Mouse (Mus musculus): ENCODE results near the gene Trcg1. TPM values are rescaled to one million over a fixed set of nuclear protein-coding genes. Genes with fewer than 3 reads are reported as not detected.

Gene Trcg1
- total and polyA plus RNA-seq, 3 experiments, result not detected

- no peak for TF ChIP-seq USF2 (IDR thresholded peaks at IDR 0.05; ENCODE audit: borderline replicate concordance in 1 of 2, insufficient read depth in 1 of 2, low read depth in 1 of 2, low read length in 2 of 2)
- TF ChIP-seq E2F4 (IDR thresholded peaks at IDR 0.05; ENCODE audit: borderline replicate concordance, low read depth, low read length), result no peak
- 0 out of 2 replicates have a peak, but pooled peaks have one; percentile 30 for TF ChIP-seq SIN3A (IDR thresholded peaks at IDR 0.05; ENCODE audit: low read length)
- TF ChIP-seq MXI1 (IDR thresholded peaks at IDR 0.05; ENCODE audit: low read depth, low read length), result no peak
- TF ChIP-seq GABPA (IDR thresholded peaks at IDR 0.05; ENCODE audit: low read depth, low read length), result no peak
- TF ChIP-seq USF1 (IDR thresholded peaks at IDR 0.05; ENCODE audit: low read depth, low read length), result no peak
- TF ChIP-seq JUND (IDR thresholded peaks at IDR 0.05; ENCODE audit: low read depth, low read length), result no peak
- no peak for TF ChIP-seq NRF1 (IDR thresholded peaks at IDR 0.05; ENCODE audit: insufficient read depth, low read depth, low read length, poor library complexity, severe bottlenecking)
- no peak for TF ChIP-seq MEF2A (IDR thresholded peaks at IDR 0.05; ENCODE audit: extremely low read depth, insufficient replicate concordance, low read depth, low read length, poor library complexity, severe bottlenecking)
Observed at GRCm38 (mm10) chr9:57220356-57220755, 16.0 kb upstream of the Trcg1 start (continued).

GRCm38 (mm10) chr9:57223341-57223740, 13.0 kb upstream of the Trcg1 start:
- no peak for DNase-seq (ENCODE audit: low read depth, low spot score)

GRCm38 (mm10) chr9:57225780-57226627, 10.4 kb upstream of the Trcg1 start:
- peaks cover 0 to 42% of the 10 kb centered on the region in 2 experiments; a peak in 2 of 4 replicates for H3K36me3 ChIP-seq (ENCODE audit: control insufficient read depth in 1 of 2, insufficient read depth in 2 of 2, low read length in 2 of 2)
- no peaks in the 10 kb centered on the region for H3K27me3 ChIP-seq (ENCODE audit: control insufficient read depth in 1 of 2, insufficient read depth in 2 of 2, low read length in 2 of 2)
- peak overlapping the region; percentile 62 for H3K9ac ChIP-seq (ENCODE audit: control insufficient read depth, low read depth, low read length, poor library complexity, severe bottlenecking)
- peak overlapping the region; percentile 25 to 33 for H3K4me3 ChIP-seq (ENCODE audit: control insufficient read depth in 1 of 2, insufficient read depth in 1 of 2, low read depth in 2 of 2, low read length in 2 of 2)
- no peaks in the 10 kb centered on the region for H3K9me3 ChIP-seq (replicated peaks; ENCODE audit: insufficient read depth, low read length)
- H3K4me1 ChIP-seq (ENCODE audit: control insufficient read depth in 1 of 2, insufficient read depth in 2 of 2, low read length in 2 of 2), result peaks cover 26 to 46% of the 10 kb centered on the region in 2 experiments
- H3K27ac ChIP-seq (ENCODE audit: control insufficient read depth, low read depth, low read length), result peak overlapping the region; percentile 96
- peak; percentile 98 for DNase-seq (ENCODE audit: low read depth, low spot score)
- H3K79me2 ChIP-seq (ENCODE audit: control insufficient read depth, insufficient read depth, low read length, poor library complexity), result no peaks in the 10 kb centered on the region
- no peak for TF ChIP-seq SMC3 (IDR thresholded peaks at IDR 0.05; ENCODE audit: low read depth, low read length)
- no peak for TF ChIP-seq MXI1 (IDR thresholded peaks at IDR 0.05; ENCODE audit: low read depth, low read length)
- peak; percentile 93 for TF ChIP-seq POLR2AphosphoS2 (IDR thresholded peaks at IDR 0.05; ENCODE audit: low read length)
- peak; percentile 87 for TF ChIP-seq MYC (IDR thresholded peaks at IDR 0.05; ENCODE audit: low read depth, low read length)
- no peak; the same call in 1 of the 2 replicates for TF ChIP-seq USF1 (IDR thresholded peaks at IDR 0.05; ENCODE audit: low read depth, low read length)
- TF ChIP-seq ELF1 (IDR thresholded peaks at IDR 0.05; ENCODE audit: low read depth, low read length), result no peak
- peak; percentile 16; the same call in 1 of the 2 replicates for TF ChIP-seq BHLHE40 (IDR thresholded peaks at IDR 0.05; ENCODE audit: borderline replicate concordance, low read depth, low read length)
- TF ChIP-seq ZMIZ1 (IDR thresholded peaks at IDR 0.05; ENCODE audit: low read depth, low read length), result 0 out of 2 replicates have a peak, but pooled peaks have one; percentile 19
- peak; percentile 12; the same call in 1 of the 2 replicates for TF ChIP-seq CHD2 (IDR thresholded peaks at IDR 0.05; ENCODE audit: low read length)
- TF ChIP-seq MYB (IDR thresholded peaks at IDR 0.05; ENCODE audit: low read depth, low read length), result peak; percentile 100
- peak; percentile 97 for TF ChIP-seq TAL1 (IDR thresholded peaks at IDR 0.05; ENCODE audit: low read length)
- TF ChIP-seq MAX (IDR thresholded peaks at IDR 0.05; ENCODE audit: low read length), result peak; percentile 16; the same call in 1 of the 2 replicates
- peak; percentile 61; the same call in 1 of the 2 replicates for TF ChIP-seq HCFC1 (IDR thresholded peaks at IDR 0.05; ENCODE audit: low read depth, low read length)
- peak; percentile 11 for TF ChIP-seq RCOR1 (IDR thresholded peaks at IDR 0.05; ENCODE audit: low read depth, low read length)
- TF ChIP-seq GATA1 (IDR thresholded peaks at IDR 0.05; ENCODE audit: low read depth, low read length), result peak; percentile 99
- TF ChIP-seq USF2 (IDR thresholded peaks at IDR 0.05; ENCODE audit: borderline replicate concordance in 1 of 2, insufficient read depth in 1 of 2, low read depth in 1 of 2, low read length in 2 of 2), result no peak
- TF ChIP-seq NRF1 (IDR thresholded peaks at IDR 0.05; ENCODE audit: insufficient read depth, low read depth, low read length, poor library complexity, severe bottlenecking), result no peak
- peak; percentile 82 for TF ChIP-seq JUND (IDR thresholded peaks at IDR 0.05; ENCODE audit: low read depth, low read length)

More at GRCm38 (mm10) chr9:57223341-57223740, 13.0 kb upstream of the Trcg1 start:
- Histone ChIP-seq H3K4me3 (ENCODE audit: control insufficient read depth in 1 of 2, insufficient read depth in 1 of 2, low read depth in 2 of 2, low read length in 2 of 2) (no peak overlapping the region), H3K36me3 (ENCODE audit: control insufficient read depth in 1 of 2, insufficient read depth in 2 of 2, low read length in 2 of 2) (peaks cover 0 to 28% of the 10 kb centered on the region in 2 experiments; a peak in 2 of 4 replicates), H3K4me1 (ENCODE audit: control insufficient read depth in 1 of 2, insufficient read depth in 2 of 2, low read length in 2 of 2) (peaks cover 16 to 33% of the 10 kb centered on the region in 2 experiments), H3K9me3 (replicated peaks; ENCODE audit: insufficient read depth, low read length) (no peaks in the 10 kb centered on the region), H3K27ac (ENCODE audit: control insufficient read depth, low read depth, low read length) (no peak overlapping the region), H3K79me2 (ENCODE audit: control insufficient read depth, insufficient read depth, low read length, poor library complexity) (no peaks in the 10 kb centered on the region), H3K9ac (ENCODE audit: control insufficient read depth, low read depth, low read length, poor library complexity, severe bottlenecking) (no peak overlapping the region), H3K27me3 (ENCODE audit: control insufficient read depth in 1 of 2, insufficient read depth in 2 of 2, low read length in 2 of 2) (no peaks in the 10 kb centered on the region)
- TF ChIP-seq MEF2A (IDR thresholded peaks at IDR 0.05; ENCODE audit: extremely low read depth, insufficient replicate concordance, low read depth, low read length, poor library complexity, severe bottlenecking) (no peak), POLR2A (IDR thresholded peaks at IDR 0.05; ENCODE audit: control insufficient read depth in 1 of 2, insufficient read depth in 1 of 2, low read depth in 1 of 2, low read length in 2 of 2, poor library complexity in 1 of 2) (no peak), MAFK (IDR thresholded peaks at IDR 0.05; ENCODE audit: borderline replicate concordance, low read depth, low read length) (no peak), MAX (IDR thresholded peaks at IDR 0.05; ENCODE audit: low read length) (no peak), NELFE (IDR thresholded peaks at IDR 0.05; ENCODE audit: low read depth, low read length) (no peak), GATA1 (IDR thresholded peaks at IDR 0.05; ENCODE audit: low read depth, low read length) (no peak), GABPA (IDR thresholded peaks at IDR 0.05; ENCODE audit: low read depth, low read length) (no peak)

All from MEL (cell line).